Mouse (Mus musculus): ENCODE results near the gene C2cd4d.

DNA sequence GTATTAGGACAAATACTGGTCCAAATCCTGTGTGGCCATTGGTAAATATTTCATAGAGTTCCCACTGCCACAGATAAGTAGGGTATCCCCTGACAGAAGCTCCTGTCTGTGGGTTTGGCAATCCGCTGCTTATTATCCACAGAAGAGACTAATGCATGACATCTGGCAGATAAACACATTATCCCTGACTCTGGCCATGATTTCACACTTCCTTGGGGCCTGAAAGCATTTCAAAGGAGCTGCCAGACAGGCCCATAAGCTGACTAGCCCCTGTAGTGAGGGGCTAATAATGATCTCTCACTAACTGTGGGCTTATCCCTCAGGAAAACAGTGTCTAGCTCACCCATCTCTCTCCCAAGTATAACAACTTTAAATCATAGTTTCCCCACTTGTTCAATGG, 19.7 kb upstream of the C2cd4d start:
- no peak for TF ChIP-seq CTCF (IDR thresholded peaks at IDR 0.05; ENCODE audit: extremely low read depth, insufficient read depth, low read length)
- no peak for TF ChIP-seq POLR2A (IDR thresholded peaks at IDR 0.05; ENCODE audit: extremely low read depth, insufficient read depth, low read length)
